Mouse (Mus musculus) midbrain, embryonic 13.5 days (tissue): ENCODE data around the gene Ufd1. TPM values are rescaled to one million over a fixed set of nuclear protein-coding genes. Genes with fewer than 3 reads are reported as not detected.
"Not testable (repeated sequence)": the region's sequence is repeated elsewhere in the genome, so short reads cannot be mapped to it uniquely, and the experiment has no call there.

Experiments used
- ATAC-seq: fragments of 200-750 bp; cut with Nextera tagmentation; 2 replicates; pipeline ENCODE4 v1.8.0; 2017; ENCODE audit warnings: mild to moderate bottlenecking, moderate TSS enrichment, moderate library complexity
- H3K27ac ChIP-seq: fragments of 300-500 bp; sonication (generic); 2 replicates; pipeline ENCODE4 v1.5.1; 2015; ENCODE audit warnings: inconsistent platforms, mild to moderate bottlenecking, moderate library complexity
- H3K27me3 ChIP-seq: fragments of 300-500 bp; sonication (generic); 2 replicates; pipeline ENCODE4 v1.6.1; 2015; ENCODE audit warnings: mild to moderate bottlenecking, inconsistent platforms
- H3K36me3 ChIP-seq: fragments of 300-500 bp; sonication (generic); 2 replicates; pipeline ENCODE4 v1.6.1; 2015; ENCODE audit warnings: mild to moderate bottlenecking, inconsistent platforms
- H3K4me1 ChIP-seq: fragments of 300-500 bp; sonication (generic); replicated peaks from 2 replicates; pipeline ENCODE4 v1.6.1; 2015; ENCODE audit warnings: inconsistent platforms
- H3K4me2 ChIP-seq: fragments of 300-500 bp; sonication (generic); replicated peaks from 2 replicates; pipeline ENCODE4 v1.6.1; 2015; ENCODE audit warnings: moderate library complexity, mild to moderate bottlenecking, inconsistent platforms
- H3K4me3 ChIP-seq: fragments of 300-500 bp; sonication (generic); replicated peaks from 2 replicates; pipeline ENCODE4 v1.5.1; 2015; ENCODE audit warnings: mild to moderate bottlenecking, inconsistent platforms
- H3K9ac ChIP-seq: fragments of 300-500 bp; sonication (generic); replicated peaks from 2 replicates; pipeline ENCODE4 v1.6.1; 2015; ENCODE audit warnings: mild to moderate bottlenecking, inconsistent platforms
- H3K9me3 ChIP-seq: fragments of 300-500 bp; sonication (generic); 2 replicates; pipeline ENCODE4 v1.6.1; 2016; ENCODE audit warnings: mild to moderate bottlenecking, inconsistent platforms
- WGBS: fragments of 180-500 bp; shearing (Covaris S2); methylation state at CpG from one replicate; pipeline ENCODE4 v1.1.7; 2015; 5-methylcytosine and 5-hydroxymethylcytosine counted together
- polyA plus RNA-seq: library from polyadenylated mRNA; unstranded; fragments of >200 nt; fragmentation: Nextera tagmentation; extraction: Ambion mirVana; gene quantifications from 2 replicates; pipeline ENCODE4 v1.2.1, GENCODE M21; 2015

Ufd1 gene
- polyA plus RNA-seq, 1 experiment from 2014 or later = 112 TPM

DNA sequence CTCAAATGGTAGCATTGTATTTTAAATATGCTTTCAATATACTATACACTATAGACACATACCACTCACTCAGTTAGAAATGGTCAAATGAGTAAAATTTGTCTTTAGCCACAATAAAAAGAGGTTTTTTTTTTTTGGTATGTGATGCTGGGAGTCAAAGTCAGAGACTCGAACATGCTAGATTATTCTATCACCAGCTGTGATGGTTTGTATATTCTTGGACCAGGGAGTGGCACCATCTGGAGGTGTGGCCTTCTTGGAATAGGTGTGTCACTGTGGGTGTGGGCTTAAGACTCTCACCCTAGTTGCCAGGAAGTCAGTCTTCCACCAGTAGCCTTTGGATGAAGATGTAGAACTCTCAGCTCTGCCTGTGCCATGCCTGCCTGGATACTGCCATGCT is 58.9 kb downstream of the Ufd1 start:
- WGBS = 93% methylated on average over 1 of the region's 1 CpGs
- H3K9ac ChIP-seq, H3K27ac ChIP-seq, H3K4me1 ChIP-seq, ATAC-seq, H3K9me3 ChIP-seq, H3K4me2 ChIP-seq, H3K4me3 ChIP-seq, H3K27me3 ChIP-seq: not testable (repeated sequence)
- peaks cover 44% of the 10 kb centered on the region for H3K36me3 ChIP-seq

- H3K4me2 ChIP-seq = peak overlapping the region; percentile 73
- WGBS = 1% methylated on average over 17 of the region's 17 CpGs
- ATAC-seq = peak; percentile 58; the same call in 1 of the 2 replicates
- peaks cover 36% of the 10 kb centered on the region for H3K4me1 ChIP-seq
- H3K9ac ChIP-seq = peak overlapping the region; percentile 94
- H3K4me3 ChIP-seq = peak overlapping the region; percentile 97
- H3K9me3 ChIP-seq = no peaks in the 10 kb centered on the region
- H3K36me3 ChIP-seq = peaks cover 35% of the 10 kb centered on the region
- no peaks in the 10 kb centered on the region for H3K27me3 ChIP-seq
- H3K27ac ChIP-seq = peak overlapping the region; percentile 96
These were observed 64.5 kb downstream of the Ufd1 start for GRCm38 (mm10) chr16:18876091-18876441.

DNA sequence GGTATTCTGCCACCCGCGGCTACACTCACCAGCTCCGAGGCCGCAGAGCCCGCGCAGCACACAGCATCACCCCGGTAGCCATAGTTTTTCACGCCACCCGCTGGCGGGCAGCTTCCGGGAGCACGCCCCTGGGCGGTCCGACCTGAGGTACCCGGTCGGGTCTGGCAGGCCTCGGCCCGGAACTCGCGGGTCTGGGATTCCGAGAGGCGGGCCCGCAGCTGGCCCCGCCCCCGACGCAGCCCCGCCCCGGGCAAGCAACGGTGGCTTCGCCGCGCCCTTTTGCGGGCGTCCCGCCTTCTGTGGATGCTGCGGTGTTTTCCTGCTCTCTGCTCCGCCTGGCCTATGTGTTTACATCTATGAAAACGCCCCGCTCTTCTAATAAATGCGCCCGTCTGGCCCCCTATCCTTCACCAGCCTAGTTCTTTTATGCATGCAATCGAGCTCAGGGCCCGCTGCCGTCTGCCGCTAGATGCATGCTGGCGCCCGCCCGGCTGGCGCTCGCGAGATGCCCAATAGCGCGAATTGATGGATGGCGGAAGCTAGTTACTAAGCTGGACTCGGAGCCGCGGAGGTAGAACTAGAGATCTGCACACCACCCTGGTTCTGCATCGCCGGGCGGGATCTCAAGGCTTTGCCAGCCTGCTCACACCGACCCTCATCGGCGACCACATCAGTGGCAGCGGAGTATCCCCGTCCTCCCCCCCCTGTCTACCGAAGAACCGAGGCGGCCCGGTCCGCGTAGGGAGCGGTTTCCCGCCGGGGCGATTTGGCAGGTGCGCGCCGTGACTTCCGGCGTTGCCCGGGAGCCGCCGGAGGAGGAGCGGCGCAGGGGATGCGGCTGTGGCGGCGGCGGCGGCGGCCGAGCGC is 65.1 kb downstream of the Ufd1 start, which contains the start of the genes Mrpl40 and Hira:
Gene Mrpl40 (minus strand): TSS at position 421 of the 867 bp plus-strand sequence.
Gene Hira (plus strand): TSS at position 596 of the 867 bp plus-strand sequence.
- WGBS = under 1% methylated on average over 90 of the region's 93 CpGs

DNA sequence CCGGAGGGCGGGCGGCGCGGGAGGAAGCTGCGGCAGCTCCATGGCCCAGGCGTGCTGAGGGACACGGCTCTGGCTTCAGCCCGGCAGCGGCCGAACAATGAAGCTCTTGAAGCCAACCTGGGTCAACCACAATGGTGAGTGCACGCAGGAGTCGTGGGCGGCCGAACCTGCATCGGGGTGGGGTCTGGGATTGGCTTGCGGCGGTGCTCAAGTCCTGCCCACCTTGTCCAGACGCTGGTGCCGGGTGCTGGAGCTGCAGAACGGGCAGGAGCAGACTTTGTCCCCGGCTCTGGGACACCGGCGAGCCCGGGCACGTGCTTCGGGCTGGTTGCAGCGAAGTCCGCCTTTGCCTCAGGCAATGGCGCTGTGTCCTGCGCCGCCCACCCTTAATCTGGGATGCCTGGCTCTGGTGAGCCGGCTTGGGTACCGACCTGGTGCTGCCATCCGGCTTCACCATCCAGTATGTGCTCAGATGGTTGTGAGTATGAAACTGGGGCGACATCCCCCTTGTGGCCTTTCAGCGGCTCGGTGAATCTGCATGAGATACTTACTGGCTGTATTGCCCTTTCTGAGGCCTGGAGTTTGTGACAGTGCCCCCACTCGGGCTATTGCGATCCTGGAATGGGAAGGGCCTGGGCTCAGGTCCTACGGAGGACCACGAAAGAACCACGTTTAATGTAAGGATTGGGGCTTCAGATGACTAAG is 66.0 kb downstream of the Ufd1 start:
- peak overlapping the region; percentile 94 for H3K9ac ChIP-seq
- peak; percentile 55 for ATAC-seq
- no peaks in the 10 kb centered on the region for H3K9me3 ChIP-seq
- H3K27me3 ChIP-seq = no peaks in the 10 kb centered on the region
- peak overlapping the region; percentile 73 for H3K4me2 ChIP-seq
- peaks cover 40% of the 10 kb centered on the region for H3K4me1 ChIP-seq
- H3K27ac ChIP-seq = peak overlapping the region; percentile 96
- H3K36me3 ChIP-seq = peaks cover 24% of the 10 kb centered on the region
- under 1% methylated on average over 42 of the region's 43 CpGs for WGBS
- H3K4me3 ChIP-seq = peak overlapping the region; percentile 97

More for the DNA sequence above, 65.1 kb downstream of the Ufd1 start, which contains the start of the genes Mrpl40 and Hira:
- peak within 1 kb of the TSS; percentile 97 for H3K4me3 ChIP-seq
- H3K27me3 ChIP-seq = no peaks in the 10 kb centered on the region
- peak within 1 kb of the TSS; percentile 96 for H3K27ac ChIP-seq
- peak within 1 kb of the TSS; percentile 94 for H3K9ac ChIP-seq
- H3K4me2 ChIP-seq = peak within 1 kb of the TSS; percentile 73
- H3K9me3 ChIP-seq = no peaks in the 10 kb centered on the region
- ATAC-seq = peak; percentile 95
- peaks cover 40% of the 10 kb centered on the region for H3K4me1 ChIP-seq
- H3K36me3 ChIP-seq = peaks cover 33% of the 10 kb centered on the region

GRCm38 (mm10) chr16:18878091-18878720 is 66.6 kb downstream of the Ufd1 start:
- 33% methylated on average over 20 of the region's 20 CpGs for WGBS
- Histone ChIP-seq H3K27me3 (no peaks in the 10 kb centered on the region), H3K4me2 (peak overlapping the region; percentile 73), H3K9me3 (no peaks in the 10 kb centered on the region), H3K4me1 (peaks cover 40% of the 10 kb centered on the region), H3K27ac (peak overlapping the region; percentile 96), H3K4me3 (peak overlapping the region; percentile 97), H3K9ac (peak overlapping the region; percentile 94), H3K36me3 (peaks cover 23% of the 10 kb centered on the region)
- no peak for ATAC-seq

GRCm38 (mm10) chr16:18884044-18884443 is 72.5 kb downstream of the Ufd1 start:
- no peaks in the 10 kb centered on the region for H3K9me3 ChIP-seq
- H3K9ac ChIP-seq = no peak overlapping the region
- no peak overlapping the region for H3K4me2 ChIP-seq
- no peak overlapping the region for H3K4me3 ChIP-seq
- peaks cover 24% of the 10 kb centered on the region for H3K4me1 ChIP-seq
- peaks cover 18% of the 10 kb centered on the region for H3K36me3 ChIP-seq
- no peaks in the 10 kb centered on the region for H3K27me3 ChIP-seq
- no peak for ATAC-seq
- no peak overlapping the region for H3K27ac ChIP-seq

Other genes with a start within 250 kb of the Ufd1 start
- 0.34 and 0.71 TPM in 2 replicates for gene Tbx1, start 221.1 kb upstream of the Ufd1 start, polyA plus RNA-seq
- 8.2 and 10.5 TPM in 2 replicates for gene Gp1bb, start 189.4 kb upstream of the Ufd1 start, polyA plus RNA-seq
- gene Gm49601, start 185.4 kb upstream of the Ufd1 start, polyA plus RNA-seq = 16.5 and 18.3 TPM in 2 replicates
- 149 and 151 TPM in 2 replicates for gene Sept5, start 181.8 kb upstream of the Ufd1 start, polyA plus RNA-seq
- gene Cldn5, start 34.9 kb upstream of the Ufd1 start, polyA plus RNA-seq = 59.1 and 68.2 TPM in 2 replicates
- 17.4 and 18.5 TPM in 2 replicates for gene Cdc45, start 208 bp downstream of the Ufd1 start, polyA plus RNA-seq
- 35.5 and 38.4 TPM in 2 replicates for gene 2510002D24Rik, start 24.8 kb downstream of the Ufd1 start, polyA plus RNA-seq
- gene Gm28539, start 24.8 kb downstream of the Ufd1 start, polyA plus RNA-seq = 0.23 TPM in 1 of 2 replicates, not detected in the other
- 70.2 and 74.3 TPM in 2 replicates for gene Mrpl40, start 65.1 kb downstream of the Ufd1 start, polyA plus RNA-seq
- gene Hira, start 65.3 kb downstream of the Ufd1 start, polyA plus RNA-seq = 23.6 and 23.8 TPM in 2 replicates